Mouse (Mus musculus) lung, postnatal 14 days (tissue): ENCODE measurements around the gene March6.

Experiments used
- DNase-seq: peaks from one replicate; pipeline ENCODE4 v3.0.0; 2021

Gene March6

DNA sequence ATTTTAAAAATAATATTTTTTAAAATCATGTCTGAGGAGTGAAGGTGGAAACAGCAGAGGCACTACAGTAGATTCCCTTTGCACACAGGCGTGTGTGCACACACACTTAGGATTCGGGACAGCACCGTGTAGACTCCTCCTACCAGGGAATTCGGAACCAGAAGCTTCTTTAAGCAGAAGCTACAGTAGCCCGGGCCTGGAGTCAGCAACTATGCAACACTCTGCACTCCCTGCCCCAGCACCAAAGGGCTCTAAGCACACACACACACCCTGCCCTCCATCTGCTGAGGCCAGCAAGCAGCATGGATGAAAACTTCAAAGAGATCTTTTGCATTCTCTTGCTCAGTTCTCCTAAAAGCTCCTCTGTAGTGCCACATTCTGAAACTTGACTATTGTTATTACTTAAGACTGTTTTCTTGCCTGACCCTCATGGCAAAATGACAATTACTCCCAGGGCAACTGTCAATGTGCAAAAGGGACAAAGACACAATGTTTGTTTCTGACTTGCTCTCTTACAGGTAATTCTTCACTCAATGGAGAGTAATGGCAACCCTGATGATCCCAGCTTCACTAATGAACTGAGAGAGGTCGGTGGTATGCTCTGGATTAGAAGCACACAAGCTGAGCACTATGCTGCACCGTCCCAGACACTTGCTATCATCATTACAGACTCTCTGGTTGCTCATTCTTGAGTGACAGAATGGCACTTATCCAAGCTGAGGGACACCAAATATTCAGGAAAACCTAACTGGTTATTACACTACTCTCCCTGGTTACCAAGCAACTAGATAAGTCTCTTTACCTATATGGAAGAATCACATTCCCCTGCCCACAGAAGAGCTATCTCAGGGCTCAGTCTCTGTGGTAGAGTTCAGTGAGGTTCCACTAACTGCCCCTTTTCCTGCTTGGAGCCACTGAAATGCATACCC is 20.1 kb downstream of the March6 start:
- no peak for DNase-seq

DNA sequence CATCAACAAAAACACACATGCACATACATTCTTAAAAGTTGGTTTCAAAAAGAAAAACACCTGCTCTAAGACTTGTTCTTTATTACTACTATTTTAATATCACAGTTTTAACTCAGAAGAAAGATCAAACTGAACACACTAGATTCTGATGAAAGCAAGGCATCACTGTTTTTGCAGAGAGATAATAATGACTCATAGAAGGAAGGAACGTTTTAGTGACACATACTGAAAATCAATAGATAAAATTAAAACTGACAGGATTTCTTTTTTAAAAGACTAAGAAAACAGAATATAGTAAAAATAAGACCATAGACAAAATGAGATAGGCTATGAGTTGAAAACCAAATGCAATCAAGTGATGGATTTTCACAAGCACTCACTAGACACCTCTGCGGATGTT is 25.8 kb downstream of the March6 start:
- no peak for DNase-seq

DNA sequence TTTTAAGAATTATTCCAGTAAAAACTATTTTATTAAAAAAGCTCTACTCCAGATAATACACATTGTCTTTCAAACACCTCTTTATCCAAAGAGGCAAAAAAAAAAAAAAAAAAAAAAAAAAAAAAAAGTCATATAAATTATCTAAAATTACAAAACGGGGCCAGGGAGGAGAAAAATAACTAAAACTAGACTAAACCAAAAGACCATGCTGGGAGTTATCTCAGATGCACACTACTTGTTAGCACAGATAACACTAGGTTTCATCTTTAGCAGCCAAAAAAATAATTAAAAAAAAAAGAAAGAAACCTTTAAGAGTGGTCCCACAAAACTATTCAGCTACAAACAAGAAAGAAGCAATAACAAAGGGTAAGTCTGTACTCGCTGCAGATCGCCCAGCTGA is 27.4 kb downstream of the March6 start:
- DNase-seq, result no peak

DNA sequence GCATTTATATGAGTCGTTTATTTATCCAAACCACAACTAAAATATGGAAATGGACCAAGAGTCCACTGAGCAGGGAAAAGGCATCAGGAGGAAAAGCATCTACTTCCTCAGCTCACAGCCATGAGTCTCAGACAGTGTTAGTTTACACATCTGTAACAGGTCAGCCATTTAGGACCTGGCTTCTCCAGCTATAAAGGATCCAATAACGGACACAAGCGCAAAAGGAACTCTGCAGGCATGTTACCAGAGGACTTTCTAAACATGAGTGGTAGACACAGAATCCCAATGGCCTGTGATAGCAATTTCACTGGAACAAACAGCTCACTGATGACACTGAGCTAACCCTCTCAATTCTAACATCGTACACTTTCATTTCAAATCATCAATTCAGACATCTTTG is 27.9 kb downstream of the March6 start:
- no peak for DNase-seq

- no peak for DNase-seq
These were observed 28.5 kb downstream of the March6 start for GRCm38 (mm10) chr15:31502313-31502712.

DNA sequence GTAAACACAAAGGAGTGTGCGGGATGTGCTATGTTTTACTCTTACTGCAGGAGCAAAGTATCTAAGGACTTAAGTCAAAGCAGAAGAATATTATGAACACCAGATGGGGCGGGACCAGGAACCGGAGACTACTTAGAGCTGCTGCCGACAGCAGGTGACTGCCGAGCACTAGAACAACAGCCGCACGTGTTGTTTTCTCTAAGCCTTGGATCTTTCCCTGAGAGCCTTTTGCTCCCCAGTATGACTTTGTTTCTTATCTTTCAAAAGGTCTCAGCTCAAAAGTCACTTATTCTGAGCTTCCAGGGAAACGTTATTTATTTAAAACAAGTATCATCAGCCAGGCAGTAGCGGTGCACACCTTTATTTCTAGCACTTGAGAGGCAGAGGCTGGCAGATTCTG is 36.0 kb downstream of the March6 start:
- DNase-seq, result no peak

GRCm38 (mm10) chr15:31494310-31494709 is 36.5 kb downstream of the March6 start:
- DNase-seq, result no peak

DNA sequence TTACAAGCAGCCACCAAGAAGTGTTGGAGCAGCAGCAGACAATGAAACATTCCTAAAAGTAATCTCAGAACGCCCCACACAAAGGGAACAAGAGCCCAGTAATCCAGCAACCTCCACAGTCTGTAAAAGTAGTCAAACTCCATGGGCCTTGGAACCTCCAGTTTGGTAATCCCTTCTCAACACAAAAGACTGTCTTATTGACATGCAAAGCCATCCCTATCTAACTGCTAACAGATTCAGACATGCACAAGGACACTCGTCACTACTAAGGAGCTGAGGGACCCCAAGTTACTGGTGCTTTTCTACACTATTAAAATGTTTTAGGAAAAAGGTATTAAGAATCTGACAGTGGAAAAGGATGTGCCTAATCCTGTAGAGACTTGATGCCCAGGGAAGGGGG is 43.4 kb downstream of the March6 start:
- DNase-seq, result no peak

DNA sequence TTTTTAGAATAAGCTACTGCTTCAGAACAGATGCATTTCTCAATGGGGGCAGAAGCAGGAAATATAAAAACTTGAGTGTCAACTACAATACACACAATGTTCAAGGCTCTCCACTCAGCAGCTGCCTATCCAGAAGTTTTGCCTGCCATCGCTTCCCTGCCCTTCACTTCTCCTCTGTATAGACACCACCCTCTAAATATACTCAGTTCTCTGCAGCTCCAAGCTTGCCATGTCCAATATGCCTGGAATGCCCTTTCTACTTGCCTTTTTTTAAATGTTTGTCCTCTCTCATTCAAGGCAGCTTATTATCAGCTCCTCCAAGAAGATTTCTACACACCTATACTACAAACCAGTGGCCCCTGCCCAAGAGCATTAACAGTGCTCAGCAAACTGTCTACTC is 54.2 kb downstream of the March6 start:
- no peak for DNase-seq

DNA sequence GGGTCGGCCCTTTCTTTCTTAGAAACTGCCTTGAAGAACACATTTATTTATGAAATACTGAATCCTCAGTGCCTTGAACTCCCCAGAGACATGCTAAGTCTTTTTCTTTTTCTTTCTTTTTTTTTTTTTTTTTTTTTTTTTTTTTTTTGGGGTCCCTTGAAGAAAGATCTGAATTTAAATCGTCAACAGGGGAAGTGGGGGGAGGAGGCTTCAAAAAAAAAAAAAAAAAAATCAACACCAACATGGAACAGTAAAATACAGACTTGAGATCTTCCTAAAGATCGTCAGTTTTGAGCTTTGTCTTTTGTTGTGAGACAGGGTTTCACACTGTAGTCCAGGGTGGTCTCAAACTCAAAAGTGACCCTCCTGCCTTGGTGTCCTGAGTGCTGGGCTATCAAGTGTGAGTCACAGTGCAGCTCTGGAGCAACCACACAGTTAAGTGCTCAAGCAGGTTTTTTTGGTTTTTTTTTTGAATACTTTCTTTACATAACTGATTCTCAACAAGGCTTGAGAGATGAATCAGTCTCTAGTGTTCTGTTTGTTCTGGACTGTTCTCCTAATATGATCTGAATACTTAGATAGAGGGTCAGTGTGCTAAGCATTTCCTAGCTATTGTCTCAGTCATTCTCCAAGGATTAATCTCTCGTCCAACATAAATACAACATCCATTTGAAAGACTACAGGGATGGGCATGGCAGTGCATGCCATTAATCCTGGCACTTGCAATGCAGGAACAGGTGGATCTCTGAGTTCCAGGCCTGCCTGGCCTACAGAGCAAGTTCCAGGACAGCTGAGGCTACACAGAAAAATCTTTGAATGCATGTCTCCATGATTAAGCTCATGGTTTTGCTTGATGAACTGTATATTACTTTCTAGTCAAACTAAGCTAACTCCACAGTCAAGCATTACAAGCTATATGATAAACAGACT is 57.9 kb downstream of the March6 start:
- no peak for DNase-seq

GRCm38 (mm10) chr15:31471529-31471928 is 59.3 kb downstream of the March6 start:
- no peak for DNase-seq

GRCm38 (mm10) chr15:31469497-31469896 is 61.4 kb downstream of the March6 start:
- no peak for DNase-seq

GRCm38 (mm10) chr15:31468806-31469205 is 62.0 kb downstream of the March6 start:
- DNase-seq, result no peak

- no peak for DNase-seq
These were observed 64.1 kb downstream of the March6 start for GRCm38 (mm10) chr15:31466749-31467148.

GRCm38 (mm10) chr15:31466295-31466694 is 64.6 kb downstream of the March6 start:
- DNase-seq, result no peak

GRCm38 (mm10) chr15:31465806-31466205 is 65.0 kb downstream of the March6 start:
- DNase-seq, result no peak

DNA sequence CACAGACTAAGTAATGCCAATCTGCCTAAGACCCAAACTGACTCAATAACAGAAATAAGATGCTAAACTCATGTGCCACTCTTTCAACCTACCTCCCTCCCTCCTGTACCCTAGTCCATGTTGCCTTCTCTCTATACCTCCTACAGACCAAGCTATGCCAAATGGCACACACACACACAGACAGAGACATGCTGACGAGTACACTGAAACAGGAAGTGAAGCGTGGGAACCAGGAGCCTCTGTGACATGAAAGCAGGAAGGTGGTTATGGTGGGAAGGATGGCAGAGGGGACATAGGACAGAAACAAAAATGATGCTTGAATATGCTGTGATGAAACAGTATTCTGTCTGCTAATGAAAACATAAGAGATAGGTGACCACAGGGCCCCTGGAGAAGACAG is 70.3 kb downstream of the March6 start:
- no peak for DNase-seq

GRCm38 (mm10) chr15:31458081-31458480 is 72.8 kb downstream of the March6 start:
- DNase-seq, result no peak

- peak; percentile 45 for DNase-seq
These were observed 74.5 kb downstream of the March6 start for GRCm38 (mm10) chr15:31456381-31456780.

GRCm38 (mm10) chr15:31454861-31455295 is 76.0 kb downstream of the March6 start:
- no peak for DNase-seq

DNA sequence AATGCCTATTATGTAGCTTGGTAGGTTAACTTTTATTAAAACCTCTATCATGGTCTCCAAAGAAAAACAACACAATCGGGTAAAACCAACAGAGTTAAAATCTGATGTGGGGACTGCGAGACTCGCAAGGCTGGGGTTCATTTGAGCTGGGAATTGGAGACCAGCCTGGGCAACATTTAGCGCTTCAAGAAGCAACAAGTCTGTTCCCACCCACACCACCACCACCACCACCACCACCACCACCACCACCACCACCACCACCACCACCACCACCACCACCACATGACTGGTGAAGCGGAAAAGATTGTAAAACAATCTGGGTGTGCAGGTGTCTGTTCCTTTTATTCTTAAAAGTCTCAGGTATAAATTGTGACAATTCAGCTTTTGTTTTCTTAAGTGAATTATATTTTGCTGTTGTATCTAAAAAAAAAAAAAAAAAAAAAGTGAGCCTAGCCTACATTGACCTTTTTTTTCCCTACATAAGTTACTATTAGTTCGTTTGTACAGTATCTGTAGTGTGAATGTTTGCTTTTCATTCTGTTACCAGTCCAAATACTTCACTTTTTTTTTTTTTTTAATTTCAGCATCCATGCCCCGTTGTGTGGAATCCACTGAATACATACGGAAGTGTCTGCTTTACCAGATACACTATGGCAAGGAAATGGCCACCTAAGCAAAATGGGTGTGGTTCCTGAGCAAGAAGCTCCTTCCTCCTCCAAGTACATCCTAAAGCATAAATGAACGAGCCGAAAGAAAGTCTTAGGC is 76.6 kb downstream of the March6 start:
- no peak for DNase-seq

- peak; percentile 95 for DNase-seq
These were observed 77.5 kb downstream of the March6 start, which contains the start of gene Ropn1l for GRCm38 (mm10) chr15:31453098-31453916. TSS of gene Ropn1l (minus strand) at chr15:31453737.
